Mouse (Mus musculus) adipocyte (in vitro differentiated cells): Measurements from ENCODE around the gene Stoml3.

Source experiments
- DNase-seq: peaks from one replicate; pipeline ENCODE4 v3.0.0-alpha.2; 2016; ENCODE audit warnings: low spot score

Gene Stoml3

GRCm38 (mm10) chr3:53488353-53488752, at the start of gene Stoml3:
Gene Stoml3, plus strand, starts transcription at chr3:53488653.
- DNase-seq, result no peak

- DNase-seq, result no peak
Measured at GRCm38 (mm10) chr3:53445540-53445939, 42.9 kb upstream of the Stoml3 start.

- DNase-seq, result no peak
Measured at GRCm38 (mm10) chr3:53446801-53447200, 41.7 kb upstream of the Stoml3 start.

GRCm38 (mm10) chr3:53448208-53448607, 40.2 kb upstream of the Stoml3 start:
- DNase-seq, result peak; percentile 95

GRCm38 (mm10) chr3:53450666-53451065, 37.8 kb upstream of the Stoml3 start:
- no peak for DNase-seq

GRCm38 (mm10) chr3:53452351-53452750, 36.1 kb upstream of the Stoml3 start:
- DNase-seq, result no peak

GRCm38 (mm10) chr3:53453346-53453745, 35.1 kb upstream of the Stoml3 start:
- no peak for DNase-seq

GRCm38 (mm10) chr3:53454005-53454404, 34.4 kb upstream of the Stoml3 start:
- DNase-seq, result no peak

GRCm38 (mm10) chr3:53454561-53454960, 33.9 kb upstream of the Stoml3 start:
- no peak for DNase-seq

- DNase-seq, result no peak
Measured at GRCm38 (mm10) chr3:53454984-53455383, 33.5 kb upstream of the Stoml3 start.

GRCm38 (mm10) chr3:53457750-53458149, 30.7 kb upstream of the Stoml3 start:
- no peak for DNase-seq

GRCm38 (mm10) chr3:53460106-53460505, 28.3 kb upstream of the Stoml3 start:
- peak; percentile 25 for DNase-seq

- DNase-seq, result no peak
Measured at GRCm38 (mm10) chr3:53462701-53463045, 25.8 kb upstream of the Stoml3 start.

- peak; percentile 99 for DNase-seq
Measured at GRCm38 (mm10) chr3:53463046-53463764, 25.2 kb upstream of the Stoml3 start, which contains the start of the genes Nhlrc3 and Proser1. Gene Nhlrc3, minus strand, starts transcription at chr3:53463332. Gene Proser1, plus strand, starts transcription at chr3:53463666.

GRCm38 (mm10) chr3:53463765-53464114, 24.7 kb upstream of the Stoml3 start:
- DNase-seq, result no peak

- DNase-seq, result peak; percentile 47
Measured at GRCm38 (mm10) chr3:53464146-53464698, 24.2 kb upstream of the Stoml3 start.

- DNase-seq, result no peak
Measured at GRCm38 (mm10) chr3:53465330-53465729, 23.1 kb upstream of the Stoml3 start.

- no peak for DNase-seq
Measured at GRCm38 (mm10) chr3:53466481-53466880, 22.0 kb upstream of the Stoml3 start.

GRCm38 (mm10) chr3:53467356-53467755, 21.1 kb upstream of the Stoml3 start:
- DNase-seq, result no peak

GRCm38 (mm10) chr3:53469650-53470049, 18.8 kb upstream of the Stoml3 start:
- no peak for DNase-seq

GRCm38 (mm10) chr3:53472061-53472460, 16.4 kb upstream of the Stoml3 start:
- no peak for DNase-seq

- DNase-seq, result no peak
Measured at GRCm38 (mm10) chr3:53474179-53474578, 14.3 kb upstream of the Stoml3 start.

GRCm38 (mm10) chr3:53475889-53476288, 12.6 kb upstream of the Stoml3 start:
- DNase-seq, result peak; percentile 31

GRCm38 (mm10) chr3:53477468-53477867, 11.0 kb upstream of the Stoml3 start:
- DNase-seq, result no peak
